Mouse (Mus musculus): ENCODE measurements around the gene Sox13. TPM values are rescaled to one million over a fixed set of nuclear protein-coding genes. Genes with fewer than 3 reads are reported as not detected.

The Sox13 gene
- total RNA-seq, 1 experiment from 2014 or later: 0.58 TPM

DNA sequence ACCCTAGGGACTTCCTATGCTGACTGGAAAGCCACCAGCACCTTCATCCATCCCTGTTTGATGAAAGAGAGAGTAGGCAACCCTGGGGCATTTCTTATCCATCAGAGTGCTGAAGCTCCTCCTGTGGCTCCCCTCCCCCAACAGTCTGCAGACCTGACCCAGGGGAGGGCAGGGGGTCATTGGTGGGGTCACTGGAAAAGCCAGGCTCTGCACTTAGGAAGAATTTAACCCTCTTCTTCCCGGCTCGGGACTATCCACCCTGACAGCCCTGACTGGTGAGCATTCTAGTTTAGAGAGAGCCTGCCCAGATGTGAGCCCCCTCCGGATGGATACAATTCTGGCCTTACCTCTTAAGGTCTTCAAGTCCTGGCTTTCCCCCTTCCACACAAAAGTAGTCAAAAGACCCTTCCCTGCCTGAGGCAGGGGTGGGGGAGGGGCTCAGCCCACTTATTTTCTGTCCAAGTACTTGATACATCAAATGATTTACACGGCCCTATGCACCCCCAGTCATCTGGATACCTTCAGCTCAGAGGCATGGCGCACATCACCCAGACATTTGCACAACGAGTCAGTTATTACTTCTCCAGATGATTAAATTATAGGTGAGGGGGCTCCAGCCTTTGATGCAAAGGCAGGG, 15.2 kb downstream of the Sox13 start:
- no peak for ATAC-seq (ENCODE audit: extremely low read depth, insufficient number of reproducible peaks, low FRiP score, poor library complexity, severe bottlenecking)

DNA sequence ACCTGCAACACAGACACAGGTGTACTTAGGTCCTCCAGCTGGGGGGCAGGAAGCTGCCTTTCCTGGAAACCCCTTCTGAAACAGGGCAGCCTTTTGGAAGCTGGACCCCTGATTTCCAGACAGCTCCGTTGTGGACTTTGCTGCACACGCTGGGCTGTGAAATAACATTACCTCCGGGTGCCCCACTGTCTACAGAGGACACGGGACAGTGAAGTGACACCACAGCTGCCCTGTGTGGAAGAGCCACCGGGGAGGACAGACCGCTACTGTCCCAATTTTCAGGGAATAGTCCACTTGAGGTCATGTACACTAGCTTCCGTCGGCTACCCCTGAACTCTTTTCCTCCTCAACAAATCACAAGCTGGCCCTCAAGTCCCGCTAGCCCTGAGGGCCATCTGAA, 15.9 kb downstream of the Sox13 start:
- no peak for ATAC-seq (ENCODE audit: extremely low read depth, insufficient number of reproducible peaks, low FRiP score, poor library complexity, severe bottlenecking)

DNA sequence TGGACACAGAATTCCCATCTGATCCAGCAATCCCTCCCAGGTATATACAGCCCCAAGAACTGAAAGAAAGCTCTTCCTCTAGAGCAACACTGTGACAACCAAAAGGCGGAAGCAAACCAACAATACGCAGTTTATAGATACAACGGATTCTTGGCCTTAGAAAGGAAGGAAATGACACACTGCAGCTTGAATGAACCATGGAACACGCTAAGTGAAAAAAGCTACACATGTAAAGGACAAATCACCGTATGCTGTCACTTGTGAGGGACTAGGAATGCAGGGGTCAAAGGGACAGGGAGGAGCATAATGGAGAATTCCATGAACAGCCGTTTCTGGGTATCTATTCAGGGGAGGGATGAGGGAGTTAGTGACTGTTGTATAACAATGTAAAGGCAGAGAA, 16.7 kb downstream of the Sox13 start:
- ATAC-seq (ENCODE audit: extremely low read depth, insufficient number of reproducible peaks, low FRiP score, poor library complexity, severe bottlenecking): no peak

DNA sequence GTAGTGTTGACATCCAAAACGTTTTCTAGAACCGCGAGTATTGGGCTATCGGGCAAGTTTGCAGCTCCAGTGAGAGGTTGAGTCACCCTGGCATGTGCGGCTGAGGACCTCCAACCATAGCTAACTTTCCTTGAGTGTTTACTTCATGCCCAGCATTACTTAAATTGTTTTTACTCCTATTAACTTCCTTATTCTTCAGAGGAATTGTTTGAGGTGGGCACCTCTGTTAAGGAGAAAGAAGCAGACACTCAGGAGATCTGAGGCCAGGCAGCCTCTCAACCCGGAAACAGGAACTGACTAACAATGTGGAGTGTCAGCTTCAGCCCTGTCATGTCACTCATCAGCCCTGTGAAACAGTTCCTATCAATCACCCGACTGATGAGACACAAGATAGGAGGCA, 17.6 kb downstream of the Sox13 start:
- no peak for ATAC-seq (ENCODE audit: extremely low read depth, insufficient number of reproducible peaks, low FRiP score, poor library complexity, severe bottlenecking)

DNA sequence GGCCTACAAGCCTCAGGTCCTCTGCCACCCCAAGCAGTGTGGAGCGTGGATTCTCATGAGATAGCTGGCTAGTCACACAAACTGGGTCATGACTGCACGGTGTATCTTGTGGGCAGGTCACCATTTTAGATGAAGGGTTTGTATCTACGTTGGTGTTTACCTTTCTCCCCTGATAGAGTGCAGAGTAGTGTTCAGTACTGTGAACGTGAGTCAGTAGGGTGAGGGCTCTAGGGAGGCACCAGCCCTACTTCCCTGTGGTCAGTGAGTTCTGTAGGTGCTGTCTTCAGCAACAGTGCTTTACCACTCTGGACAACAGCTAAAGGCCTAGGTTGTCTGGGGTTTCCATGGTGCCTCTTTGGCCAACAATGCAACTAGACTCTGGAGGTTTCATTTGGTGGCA, 20.2 kb downstream of the Sox13 start:
- ATAC-seq (ENCODE audit: extremely low read depth, insufficient number of reproducible peaks, low FRiP score, poor library complexity, severe bottlenecking): no peak

DNA sequence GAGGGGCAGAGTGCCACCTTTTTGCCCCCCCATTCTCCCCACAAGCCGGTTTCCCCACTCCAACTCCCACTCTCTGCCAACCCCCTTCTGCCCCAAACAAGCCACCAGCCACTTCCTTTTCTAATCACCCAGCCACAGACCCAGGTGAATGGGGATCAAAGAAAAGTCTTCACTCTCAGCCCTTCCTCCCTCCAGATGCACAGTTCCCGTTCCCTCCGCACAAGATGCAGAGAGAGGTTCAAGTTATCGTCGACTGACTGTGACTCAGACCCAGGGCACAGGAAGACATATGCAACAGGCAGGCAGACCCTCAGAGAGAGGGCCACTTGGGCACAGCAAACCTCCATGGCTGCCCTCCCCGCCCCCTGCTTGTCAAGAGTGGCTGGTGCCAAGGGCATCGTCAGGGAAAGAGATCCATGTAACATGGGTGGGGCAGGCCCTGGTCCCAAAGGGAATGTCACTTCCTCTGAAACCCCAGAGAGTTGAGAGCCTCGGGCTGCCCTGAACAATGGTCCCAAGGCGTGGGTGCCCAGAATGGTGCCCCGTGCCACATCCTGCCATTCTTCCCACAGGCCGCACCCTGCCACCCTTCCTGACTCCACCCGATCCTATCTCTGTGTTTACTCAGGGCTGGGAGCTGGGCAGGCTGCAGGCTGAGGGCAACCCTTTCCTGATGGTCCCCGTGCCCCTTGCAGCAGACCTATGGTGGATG, 24.0 kb downstream of the Sox13 start:
- ATAC-seq (ENCODE audit: extremely low read depth, insufficient number of reproducible peaks, low FRiP score, poor library complexity, severe bottlenecking): no peak

DNA sequence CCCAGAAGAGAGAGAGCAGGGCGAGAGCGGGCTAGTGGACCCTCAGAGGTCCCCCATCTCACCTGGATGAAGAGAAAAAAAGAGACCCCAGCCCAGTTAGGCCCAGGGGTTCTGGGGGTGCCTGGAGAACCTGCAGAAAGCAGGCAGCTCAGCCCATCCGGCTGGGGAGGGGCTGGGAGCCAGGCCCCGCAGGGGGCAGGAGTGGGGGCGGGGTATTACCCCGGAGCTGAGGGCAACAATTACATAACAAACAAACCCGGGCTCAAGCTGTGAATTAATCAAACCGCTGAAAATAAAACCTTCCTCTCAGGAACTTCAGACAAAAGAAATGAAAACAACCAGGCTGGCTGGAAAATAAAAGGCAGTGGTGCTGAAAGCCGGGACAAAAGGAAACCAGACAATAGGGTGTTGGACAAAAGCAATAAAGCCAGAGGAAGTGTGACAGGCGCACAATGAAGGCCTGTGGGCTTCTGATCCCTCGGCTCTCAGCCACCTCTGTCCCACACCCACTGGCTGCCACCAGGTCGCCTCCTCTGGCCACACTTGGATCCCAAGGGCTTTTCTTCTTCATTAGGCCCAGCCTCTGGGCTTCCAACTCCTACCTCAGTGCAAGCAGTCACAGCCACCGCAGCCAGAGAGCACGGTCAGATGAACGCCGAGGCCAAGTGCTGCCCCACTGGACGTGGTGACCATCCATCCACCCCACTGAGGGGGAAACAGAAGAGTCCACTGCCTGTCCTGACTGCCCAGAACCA, 26.5 kb downstream of the Sox13 start:
- no peak for ATAC-seq (ENCODE audit: extremely low read depth, insufficient number of reproducible peaks, low FRiP score, poor library complexity, severe bottlenecking)

DNA sequence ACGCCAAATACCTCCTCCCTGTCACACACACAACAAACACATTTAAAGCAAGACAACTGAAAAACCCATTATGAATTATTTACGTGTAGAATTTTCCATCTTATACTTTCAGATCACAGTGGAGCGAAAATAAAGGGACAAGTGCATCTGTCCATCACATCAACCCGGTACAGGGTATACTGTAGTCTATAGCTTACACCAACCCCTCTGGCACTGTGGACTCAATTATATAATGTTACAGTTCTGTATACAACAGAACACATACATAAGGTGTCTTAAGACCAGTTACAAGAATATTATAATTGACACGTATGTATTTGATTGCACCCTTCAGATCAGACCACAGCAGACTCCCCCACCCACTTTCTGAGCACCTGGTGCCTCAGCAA, 27.1 kb downstream of the Sox13 start:
- ATAC-seq (ENCODE audit: extremely low read depth, insufficient number of reproducible peaks, low FRiP score, poor library complexity, severe bottlenecking): no peak

DNA sequence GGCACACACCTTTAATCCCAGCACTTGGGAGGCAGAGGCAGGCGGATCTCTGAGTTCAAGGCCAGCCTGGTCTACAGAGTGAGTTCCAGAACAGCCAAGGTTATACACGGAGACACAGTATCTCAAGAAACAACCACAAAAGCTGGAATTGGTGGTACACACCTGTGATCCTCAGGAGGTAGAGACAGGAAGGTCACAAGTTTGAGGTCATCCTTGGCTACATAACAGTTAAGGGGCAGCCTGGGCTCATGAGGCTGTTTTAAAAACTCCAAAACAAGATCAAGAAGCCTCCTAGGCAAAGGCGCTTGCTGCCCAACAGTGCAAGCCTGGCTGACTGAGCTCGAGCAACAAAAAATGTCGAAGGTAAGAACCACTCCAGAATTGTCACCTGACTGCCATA, 27.5 kb downstream of the Sox13 start:
- no peak for ATAC-seq (ENCODE audit: extremely low read depth, insufficient number of reproducible peaks, low FRiP score, poor library complexity, severe bottlenecking)

DNA sequence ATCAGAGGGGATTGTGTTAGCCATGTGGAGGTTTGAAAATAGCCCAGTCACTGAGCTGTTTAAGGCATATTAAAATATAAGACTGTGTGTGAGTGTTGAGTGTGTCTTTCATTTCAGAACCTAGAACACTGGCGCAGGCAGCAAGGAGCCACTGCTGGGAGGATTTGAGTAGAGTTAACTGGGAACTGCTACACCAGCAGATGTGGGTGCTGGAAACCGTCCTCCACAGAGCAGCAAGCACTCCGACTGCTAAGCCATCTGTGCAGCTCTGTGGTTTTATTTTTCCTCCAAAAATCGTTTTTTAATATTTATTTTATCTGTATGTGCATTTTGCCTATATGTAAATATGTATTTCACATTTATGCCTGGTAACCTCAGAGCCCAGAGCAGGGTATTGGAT, 29.5 kb downstream of the Sox13 start:
- ATAC-seq (ENCODE audit: extremely low read depth, insufficient number of reproducible peaks, low FRiP score, poor library complexity, severe bottlenecking): no peak

DNA sequence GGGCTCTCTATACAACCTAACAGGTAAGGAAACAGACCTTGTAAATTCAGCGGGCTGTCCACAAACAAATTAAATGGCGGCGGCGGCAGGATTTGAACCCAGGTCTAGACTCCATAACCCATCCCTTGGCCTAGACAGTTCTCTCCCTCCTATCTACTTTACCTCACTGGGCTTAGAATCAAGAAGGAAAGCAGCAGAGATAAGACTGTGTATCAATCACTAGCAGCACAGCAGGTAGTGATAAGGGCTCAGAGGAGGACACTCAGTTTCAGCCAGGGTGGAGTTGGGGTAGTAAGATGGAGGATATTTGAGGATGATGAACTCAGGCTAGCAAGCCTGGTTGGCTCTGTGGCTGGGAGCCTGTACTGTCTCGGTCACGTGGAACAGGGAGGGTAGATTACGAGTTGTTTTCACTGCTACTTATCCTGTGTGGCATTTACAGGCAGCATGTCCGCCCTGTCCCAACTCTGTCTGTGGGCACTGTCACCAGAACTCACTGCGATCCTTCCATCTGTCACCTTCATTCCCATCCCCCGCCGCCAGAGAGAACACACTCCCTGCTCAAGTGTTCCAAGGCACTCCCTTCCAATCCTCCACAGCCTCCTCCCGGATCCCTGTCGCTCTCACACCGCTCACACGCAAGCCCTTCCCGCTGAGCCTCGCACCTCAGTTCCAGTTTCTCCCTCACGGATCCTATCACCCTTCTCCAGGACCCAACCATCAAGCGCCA, 36.5 kb downstream of the Sox13 start:
- no peak for ATAC-seq (ENCODE audit: extremely low read depth, insufficient number of reproducible peaks, low FRiP score, poor library complexity, severe bottlenecking)

DNA sequence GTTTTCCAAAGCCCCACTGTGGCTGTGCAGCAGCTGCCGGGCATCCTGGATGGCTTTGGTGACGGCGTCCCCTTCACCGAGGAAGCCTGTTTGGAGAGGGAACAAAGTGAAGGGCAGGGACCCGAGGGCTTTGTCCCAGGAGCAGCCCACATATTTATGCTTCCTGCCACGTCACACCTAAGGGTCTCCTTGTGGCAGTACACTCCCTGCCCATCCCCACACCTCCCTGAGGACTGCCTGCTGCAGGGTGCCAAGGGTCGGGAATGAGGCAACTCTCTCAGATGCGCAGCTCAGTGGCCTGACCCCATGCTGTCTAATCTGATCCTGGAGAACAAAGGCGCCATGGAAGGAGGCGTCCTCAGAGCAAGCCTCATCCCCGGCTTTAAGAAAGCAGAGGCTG, 38.0 kb downstream of the Sox13 start:
- no peak for ATAC-seq (ENCODE audit: extremely low read depth, insufficient number of reproducible peaks, low FRiP score, poor library complexity, severe bottlenecking)

DNA sequence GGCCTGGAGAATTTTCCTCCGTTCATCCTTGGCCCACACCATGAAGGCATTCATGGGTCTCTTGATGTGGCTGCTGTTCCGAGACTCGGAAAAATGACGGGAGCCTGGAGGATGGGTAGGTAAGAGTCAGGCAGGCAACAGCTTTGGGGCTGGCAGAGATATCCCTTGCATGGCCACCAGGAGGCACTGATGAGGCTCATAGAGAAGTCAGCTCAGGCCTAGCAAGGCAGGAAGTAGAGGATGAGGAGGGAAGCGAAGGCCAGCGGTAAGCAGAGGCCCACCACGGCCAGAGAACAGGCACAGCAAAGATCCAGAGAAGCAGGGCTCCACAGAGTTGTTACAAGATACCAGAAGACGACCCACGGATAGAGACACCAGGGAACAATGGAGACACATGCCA, 38.7 kb downstream of the Sox13 start:
- peak; percentile 37; the same call in 1 of the 2 replicates for ATAC-seq (ENCODE audit: extremely low read depth, insufficient number of reproducible peaks, low FRiP score, poor library complexity, severe bottlenecking)

DNA sequence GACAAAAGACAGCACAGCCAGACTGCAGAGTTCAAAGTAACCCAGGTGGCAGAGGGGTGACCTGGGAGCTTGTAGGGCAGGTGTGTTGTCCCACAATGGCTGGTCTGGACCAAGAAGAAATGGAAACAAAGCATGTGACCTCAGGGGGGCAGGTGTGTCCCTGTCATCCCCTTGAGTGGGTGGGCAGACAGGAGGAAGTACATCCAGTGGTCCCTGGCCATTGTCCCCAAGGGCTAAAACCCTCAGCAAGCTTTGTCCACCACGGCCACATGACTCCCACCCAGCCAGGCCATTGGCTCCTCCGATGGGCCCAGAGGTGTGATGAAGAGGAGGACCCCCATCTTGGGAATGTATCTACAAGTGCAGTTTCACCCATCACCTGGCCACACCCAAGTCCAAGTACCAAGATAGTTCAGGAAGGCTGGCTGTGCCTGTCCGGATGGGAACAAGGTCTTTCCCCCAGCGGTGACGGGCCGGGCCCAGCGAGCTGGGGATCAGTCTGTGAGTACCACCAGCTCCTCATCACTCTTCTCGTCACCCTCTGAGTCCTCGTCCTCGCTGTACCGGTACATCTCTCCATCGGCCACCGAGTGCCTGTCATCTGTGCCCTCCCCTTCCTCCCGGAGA, 40.9 kb downstream of the Sox13 start:
- no peak for ATAC-seq (ENCODE audit: extremely low read depth, insufficient number of reproducible peaks, low FRiP score, poor library complexity, severe bottlenecking)

DNA sequence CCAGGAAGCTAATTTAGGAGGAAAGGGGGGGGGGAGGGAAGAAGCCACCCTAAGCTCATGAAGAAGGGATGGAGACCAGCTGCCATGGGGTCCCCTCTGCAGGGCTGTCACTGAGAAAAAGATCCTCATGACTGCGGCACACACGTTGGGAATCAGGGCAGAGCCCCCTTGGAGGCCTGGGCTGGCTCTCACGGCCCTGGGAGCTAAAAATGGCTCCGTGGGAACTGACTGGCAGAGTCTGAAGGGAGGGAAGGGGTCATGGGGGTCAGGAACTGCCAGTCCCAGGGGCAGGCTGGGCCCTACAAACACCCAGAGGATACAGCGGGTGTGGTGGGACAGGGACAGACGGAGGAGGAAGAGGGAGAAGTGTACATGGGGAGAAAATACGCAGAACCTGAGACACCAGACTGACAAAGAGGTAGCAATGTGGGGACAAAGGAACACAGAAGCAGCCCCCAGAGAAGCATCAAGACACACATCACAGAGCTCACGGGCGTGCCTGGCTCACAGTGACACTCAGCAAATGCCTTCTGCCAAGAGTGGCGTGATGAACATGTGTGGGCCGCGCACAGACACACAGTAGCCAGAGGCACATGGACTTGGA, 41.5 kb downstream of the Sox13 start:
- ATAC-seq (ENCODE audit: extremely low read depth, insufficient number of reproducible peaks, low FRiP score, poor library complexity, severe bottlenecking): no peak

DNA sequence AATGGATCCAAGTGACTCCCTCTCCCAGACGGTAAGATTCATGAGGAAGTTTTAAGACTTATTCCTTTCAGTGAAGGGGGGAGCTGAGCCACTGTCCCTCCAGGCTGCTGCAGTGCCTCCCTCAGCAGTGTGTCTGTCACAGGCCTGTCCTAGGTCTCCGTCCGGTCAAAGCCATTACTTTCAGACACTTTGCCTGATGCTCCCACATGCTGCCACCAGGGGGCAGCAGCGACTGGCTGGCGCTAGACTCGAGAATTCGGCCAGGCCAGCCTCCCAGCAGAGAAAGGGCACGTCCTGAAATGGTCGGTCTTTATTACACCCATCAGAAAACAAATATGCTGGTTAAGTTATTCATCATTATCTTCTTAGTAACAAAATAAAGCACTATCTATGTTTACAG, 42.2 kb downstream of the Sox13 start:
- ATAC-seq (ENCODE audit: extremely low read depth, insufficient number of reproducible peaks, low FRiP score, poor library complexity, severe bottlenecking): peak; percentile 37; the same call in 1 of the 2 replicates

DNA sequence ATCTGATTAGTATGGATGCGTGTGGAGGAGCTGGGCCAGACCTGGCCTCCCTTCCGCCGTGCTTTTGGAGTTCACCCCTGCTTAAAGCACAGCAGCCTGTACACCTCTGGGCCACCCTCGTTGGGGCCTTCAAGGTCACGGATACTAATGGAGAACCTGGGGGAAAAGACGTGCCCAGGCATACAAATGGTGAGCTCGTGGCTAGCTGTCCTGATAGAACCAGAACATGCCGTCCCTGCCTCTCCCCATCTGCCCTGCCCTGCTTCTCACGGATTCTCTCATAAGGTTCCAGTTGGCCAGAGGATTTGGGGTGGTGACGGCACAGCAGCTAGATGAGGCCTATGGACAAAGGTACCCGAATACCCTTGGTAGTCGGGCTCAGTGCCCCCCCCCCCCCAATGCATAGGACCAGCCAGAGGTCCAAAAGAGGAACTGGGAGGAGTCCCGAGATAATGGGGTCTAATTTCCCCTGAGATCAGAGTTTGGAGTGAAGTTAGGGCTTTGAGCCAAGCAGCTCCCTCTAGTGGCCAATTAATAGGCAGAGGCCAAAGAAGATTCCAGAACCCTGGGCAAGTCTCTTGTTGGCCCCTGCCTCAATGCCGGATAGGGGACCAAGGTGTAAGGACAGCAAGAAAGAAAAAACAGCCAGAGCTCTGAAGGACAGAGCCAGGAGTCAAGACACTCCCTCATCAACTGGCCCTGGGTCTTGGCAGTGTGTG, 43.7 kb downstream of the Sox13 start:
- ATAC-seq (ENCODE audit: extremely low read depth, insufficient number of reproducible peaks, low FRiP score, poor library complexity, severe bottlenecking): no peak

DNA sequence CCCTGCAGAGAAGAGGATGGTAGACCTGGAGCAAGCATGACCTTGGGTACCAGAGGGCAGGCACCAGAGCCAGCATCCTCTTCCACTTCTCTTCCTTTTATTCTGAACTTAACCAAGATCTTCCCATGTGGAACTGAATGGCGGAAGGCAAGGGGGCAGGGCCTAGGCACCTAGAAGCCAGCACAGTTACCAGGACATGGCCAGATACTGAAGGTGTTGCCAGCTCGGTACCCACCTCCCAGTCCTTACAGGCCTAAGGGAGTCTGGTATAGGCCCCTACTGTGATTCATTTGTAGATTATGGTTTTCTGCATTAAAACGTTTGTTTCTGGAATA, 44.2 kb downstream of the Sox13 start:
- ATAC-seq (ENCODE audit: extremely low read depth, insufficient number of reproducible peaks, low FRiP score, poor library complexity, severe bottlenecking): no peak
